Mouse (Mus musculus) spleen, adult 2 months (tissue): ENCODE results near the gene Eif2s3y. TPM values are rescaled to one million over a fixed set of nuclear protein-coding genes. Genes with fewer than 3 reads are reported as not detected.

Experiments used
- DNase-seq, 2 experiments: peaks; one replicate each; pipeline versions ENCODE4 v3.0.0 to v3.0.0-alpha.2; 2012 to 2021; ENCODE audit warnings: low spot score in 2 of 2, low read depth in 1 of 2
- H3K27ac ChIP-seq: fragments of 200-500 bp; 2 replicates; pipeline ENCODE4 v1.5.1; 2012; ENCODE audit warnings: low read length, inconsistent platforms; ENCODE audit not compliant: insufficient read depth
- H3K27me3 ChIP-seq: fragments of 200-500 bp; 2 replicates; pipeline ENCODE4 v1.6.1; 2012; ENCODE audit warnings: mild to moderate bottlenecking, moderate library complexity, low read length, inconsistent platforms; ENCODE audit not compliant: control insufficient read depth, insufficient read depth
- H3K36me3 ChIP-seq: fragments of 200-500 bp; 2 replicates; pipeline ENCODE4 v1.6.1; 2012; ENCODE audit warnings: mild to moderate bottlenecking, low read length, inconsistent platforms; ENCODE audit not compliant: control insufficient read depth, insufficient read depth
- H3K4me1 ChIP-seq: fragments of 200-500 bp; 2 replicates; pipeline ENCODE4 v1.6.1; 2011; ENCODE audit warnings: inconsistent platforms; ENCODE audit not compliant: control insufficient read depth, insufficient read depth, insufficient read length
- H3K4me3 ChIP-seq: fragments of 200-500 bp; 2 replicates; pipeline ENCODE4 v1.5.1; 2011; ENCODE audit warnings: mild to moderate bottlenecking, inconsistent platforms; ENCODE audit not compliant: insufficient read depth, insufficient read length; ENCODE audit errors: extremely low read depth
- CTCF ChIP-seq: fragments of 200-500 bp; IDR thresholded peaks from 2 replicates; pipeline ENCODE4 v1.5.1; 2011; ENCODE audit warnings: mild to moderate bottlenecking, inconsistent platforms; ENCODE audit not compliant: insufficient read depth, insufficient read length, insufficient replicate concordance; ENCODE audit errors: extremely low read depth
- POLR2A ChIP-seq: fragments of 200-500 bp; IDR thresholded peaks from 2 replicates; pipeline ENCODE4 v1.6.1; 2011; ENCODE audit warnings: low read depth, low read length, inconsistent platforms
- WGBS: fragments of 180-500 bp; shearing (Covaris S2); methylation state at CpG from one replicate; pipeline ENCODE4 v1.1.7; 2018; 5-methylcytosine and 5-hydroxymethylcytosine counted together
- polyA plus RNA-seq: library from polyadenylated mRNA; depleted of rRNA; stranded (reverse); fragments of >200 nt; gene quantifications from 2 replicates; pipeline ENCODE4 v1.2.3, GENCODE M21; 2012; rRNA removed

Gene Eif2s3y
- 4.5 and 5.7 TPM in 2 replicates for polyA plus RNA-seq

GRCm38 (mm10) chrY:1009882-1010751 lies at the start of gene Eif2s3y:
Gene Eif2s3y (plus strand): TSS chrY:1010543.
- TF ChIP-seq CTCF (no peak), POLR2A (no peak)
- peak; percentile 65 to 80 for DNase-seq
- Histone ChIP-seq H3K27ac (peak within 1 kb of the TSS; percentile 68; the same call in 1 of the 2 replicates), H3K4me1 (no peaks in the 10 kb centered on the region), H3K27me3 (no peaks in the 10 kb centered on the region), H3K36me3 (no peaks in the 10 kb centered on the region), H3K4me3 (peak within 1 kb of the TSS; percentile 73)
- WGBS = 15% methylated on average over 26 of the region's 31 CpGs

Other genes starting within 250 kb of the Eif2s3y start
- not detected in 2 replicates for gene Zfy1, start 213.1 kb upstream of the Eif2s3y start, polyA plus RNA-seq
- not detected in 2 replicates for gene Uba1y, start 191.9 kb upstream of the Eif2s3y start, polyA plus RNA-seq
- gene Kdm5d, start 112.8 kb upstream of the Eif2s3y start, polyA plus RNA-seq = 5.6 and 6.2 TPM in 2 replicates
- gene Uty, start 235.2 kb downstream of the Eif2s3y start, polyA plus RNA-seq = 1.4 and 1.7 TPM in 2 replicates